Mouse (Mus musculus): Measurements from ENCODE around the gene Elp5.

DNA sequence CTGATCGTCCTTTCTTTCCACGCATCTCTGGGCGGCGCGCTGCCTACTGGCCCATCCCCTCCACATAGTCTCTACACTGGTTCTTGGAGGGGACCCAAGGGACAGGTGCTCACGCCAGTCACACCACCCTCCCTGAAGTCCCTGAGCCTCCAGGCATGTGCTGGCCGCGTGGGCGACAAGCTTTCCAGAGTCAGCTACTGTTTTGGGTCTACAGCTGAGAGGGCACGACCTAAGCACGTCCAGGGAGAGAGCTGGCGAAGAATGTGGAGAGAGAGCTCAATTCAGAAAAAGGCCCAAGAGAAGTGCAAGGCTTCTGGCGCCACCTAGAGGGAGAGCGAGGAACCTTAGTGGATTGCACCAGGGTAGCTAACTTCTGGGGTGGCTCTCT, 33.6 kb downstream of the Elp5 start:
- TF ChIP-seq GATA1 (IDR thresholded peaks at IDR 0.05; ENCODE audit: low read length) = no peak
- TF ChIP-seq TAL1 (IDR thresholded peaks at IDR 0.05; ENCODE audit: low read length) = no peak
